Mouse (Mus musculus): ENCODE measurements at regions not wholly inside any gene's neighbourhood (a gene's known extent, or its start where the extent isn't known, plus 50 kb on each side); places are given as distances from the start of the nearest gene placed in this dataset.
A peak's percentile ranks its signal among the peaks of the same experiment; 100 is the strongest.

DNA sequence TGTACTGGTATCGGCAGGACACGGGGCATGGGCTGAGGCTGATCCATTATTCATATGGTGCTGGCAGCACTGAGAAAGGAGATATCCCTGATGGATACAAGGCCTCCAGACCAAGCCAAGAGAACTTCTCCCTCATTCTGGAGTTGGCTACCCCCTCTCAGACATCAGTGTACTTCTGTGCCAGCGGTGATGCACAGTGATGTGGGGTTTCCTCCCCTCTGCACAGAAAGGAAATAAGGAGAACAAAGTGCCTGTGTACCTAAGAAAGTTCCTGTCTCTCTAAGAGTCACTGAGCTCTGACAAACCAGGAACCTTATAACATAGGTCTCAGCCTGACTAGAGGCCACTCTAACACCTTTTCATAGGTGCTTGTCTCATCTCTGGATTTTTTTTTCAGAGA is 86.3 kb upstream of the 2210010C04Rik start:
- DNase-seq: no peak

DNA sequence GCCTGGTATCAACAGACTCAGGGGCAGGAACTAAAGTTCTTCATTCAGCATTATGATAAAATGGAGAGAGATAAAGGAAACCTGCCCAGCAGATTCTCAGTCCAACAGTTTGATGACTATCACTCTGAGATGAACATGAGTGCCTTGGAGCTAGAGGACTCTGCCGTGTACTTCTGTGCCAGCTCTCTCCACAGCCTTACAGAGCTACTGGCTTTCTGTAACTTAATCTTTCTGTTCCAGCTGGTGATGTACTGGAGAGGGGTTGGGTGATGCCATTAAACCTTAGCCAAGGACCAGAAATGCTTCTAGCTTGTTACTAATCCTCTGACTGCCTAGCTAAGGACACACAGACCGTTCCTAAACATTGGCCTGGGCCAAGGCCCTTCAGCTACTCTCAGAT is 83.9 kb upstream of the 2210010C04Rik start:
- DNase-seq: no peak

DNA sequence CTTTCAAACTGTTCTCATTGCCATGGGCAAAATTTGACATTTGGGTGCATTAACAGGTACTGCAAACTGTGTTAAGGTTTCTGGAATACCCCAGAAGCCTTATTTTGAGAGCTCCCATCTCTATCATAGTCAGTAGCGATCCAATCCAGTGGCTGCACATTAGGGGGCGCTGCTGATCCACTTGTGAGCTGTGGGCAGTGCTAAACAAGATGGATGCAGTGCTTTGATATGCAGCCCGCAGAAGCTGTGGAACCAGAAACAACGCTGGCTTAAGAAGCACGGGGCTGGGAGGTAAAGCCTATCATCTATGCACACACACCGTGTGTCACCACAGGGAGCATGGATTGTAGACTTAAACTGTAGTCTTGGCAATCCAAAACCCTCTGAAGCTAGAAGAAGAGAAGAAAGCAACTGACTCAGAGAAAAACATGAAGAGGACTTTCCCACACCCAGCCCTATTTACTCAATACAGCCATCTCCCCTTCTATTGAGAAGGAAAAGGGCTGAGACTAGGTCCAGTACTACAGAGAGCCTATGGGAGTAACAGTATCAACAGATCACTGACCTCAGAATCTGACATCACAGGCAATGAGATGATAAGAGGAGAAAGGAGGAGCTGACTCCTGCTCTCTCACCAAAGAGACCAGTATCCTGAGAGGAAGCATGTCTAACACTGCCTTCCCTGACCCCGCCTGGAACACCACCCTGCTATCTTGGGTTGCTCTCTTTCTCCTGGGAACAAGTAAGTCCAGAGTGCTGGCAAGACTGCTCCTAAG is 83.1 kb upstream of the 2210010C04Rik start:
- peak; percentile 67 for DNase-seq

DNA sequence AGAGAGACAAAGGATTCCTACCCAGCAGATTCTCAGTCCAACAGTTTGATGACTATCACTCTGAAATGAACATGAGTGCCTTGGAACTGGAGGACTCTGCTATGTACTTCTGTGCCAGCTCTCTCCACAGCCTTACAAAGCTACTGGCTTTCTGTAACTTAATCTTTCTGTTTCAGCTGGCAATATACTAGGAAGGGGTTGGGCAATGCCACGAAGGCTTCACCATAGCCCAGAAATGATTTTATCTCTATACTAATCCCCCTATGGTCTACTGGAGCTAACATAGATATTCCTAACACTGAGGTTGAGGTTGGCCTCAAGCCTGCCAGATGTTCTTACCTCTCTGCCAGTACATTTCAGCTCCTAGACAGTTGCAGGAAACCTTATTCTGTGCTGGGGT is 78.6 kb upstream of the 2210010C04Rik start:
- no peak for DNase-seq

DNA sequence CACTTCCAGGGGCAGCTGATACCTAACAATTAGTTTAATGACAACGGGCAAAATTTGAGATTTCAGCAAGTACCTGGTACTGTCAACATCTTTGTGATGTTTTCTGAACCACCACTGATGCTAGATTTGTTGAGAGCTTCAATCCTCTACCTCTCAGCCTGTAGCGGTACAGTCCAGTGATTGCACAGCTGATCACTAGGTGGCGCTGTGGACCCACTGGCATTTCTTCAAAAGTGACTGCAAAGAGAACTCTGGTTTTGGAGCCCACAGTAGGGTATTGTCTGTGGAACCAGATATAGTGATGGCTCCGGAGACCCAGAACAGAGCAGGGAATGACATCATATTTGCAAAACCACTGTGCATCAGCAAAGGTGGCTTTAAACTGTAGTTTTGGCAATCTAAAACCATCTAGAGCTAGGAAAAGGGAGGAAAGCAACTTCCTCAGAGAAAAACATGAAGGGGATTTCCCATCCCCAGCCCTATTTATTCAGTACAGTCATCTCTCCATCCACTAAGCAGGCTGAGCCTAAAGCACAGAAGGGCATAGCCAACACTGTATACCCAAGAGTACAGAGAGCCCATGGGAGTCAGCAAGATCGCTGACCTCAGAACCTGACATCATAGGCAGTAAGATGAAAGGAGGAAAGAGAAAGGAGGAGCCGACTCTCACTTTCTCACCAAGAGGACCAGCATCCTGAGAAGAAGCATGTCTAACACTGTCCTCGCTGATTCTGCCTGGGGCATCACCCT is 77.7 kb upstream of the 2210010C04Rik start:
- peak; percentile 26 for DNase-seq

DNA sequence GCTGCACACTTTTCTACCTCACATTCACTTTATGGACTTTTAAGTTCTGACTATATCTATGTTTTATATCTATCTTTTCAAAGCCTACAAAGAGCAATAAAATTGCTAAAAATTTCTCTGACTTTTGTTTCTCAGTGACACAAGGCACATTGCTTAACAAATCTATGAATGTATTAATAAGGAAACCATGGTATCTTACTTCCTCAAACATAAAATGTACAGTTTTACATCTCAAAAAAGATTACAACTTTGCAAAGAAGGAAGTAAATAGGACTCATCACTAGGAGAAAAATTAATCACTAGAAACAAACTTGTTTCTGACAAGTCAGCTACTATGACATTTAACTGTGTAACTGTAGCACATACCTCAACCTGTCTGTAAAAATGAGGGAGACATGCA is 76.5 kb upstream of the 2210010C04Rik start:
- DNase-seq: no peak

DNA sequence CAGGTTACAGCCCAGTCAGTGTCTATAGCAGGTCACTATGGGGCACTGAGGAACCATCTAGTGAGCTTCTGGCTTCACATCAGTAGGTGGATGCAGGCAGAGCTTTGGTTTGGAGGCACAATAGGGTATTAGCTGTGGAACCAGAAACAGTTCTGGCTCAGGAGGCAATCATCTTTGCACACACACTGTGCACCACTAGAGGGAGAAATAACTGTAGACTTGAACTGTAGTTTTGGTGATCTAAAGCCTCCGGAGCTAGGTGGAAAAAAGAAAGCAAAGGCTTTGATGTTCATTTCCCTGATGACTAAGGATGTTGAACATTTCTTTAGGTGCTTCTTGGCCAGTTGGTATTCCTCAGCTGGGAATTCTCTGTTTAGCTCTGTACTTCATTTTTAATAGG is 73.6 kb upstream of the 2210010C04Rik start:
- no peak for DNase-seq

DNA sequence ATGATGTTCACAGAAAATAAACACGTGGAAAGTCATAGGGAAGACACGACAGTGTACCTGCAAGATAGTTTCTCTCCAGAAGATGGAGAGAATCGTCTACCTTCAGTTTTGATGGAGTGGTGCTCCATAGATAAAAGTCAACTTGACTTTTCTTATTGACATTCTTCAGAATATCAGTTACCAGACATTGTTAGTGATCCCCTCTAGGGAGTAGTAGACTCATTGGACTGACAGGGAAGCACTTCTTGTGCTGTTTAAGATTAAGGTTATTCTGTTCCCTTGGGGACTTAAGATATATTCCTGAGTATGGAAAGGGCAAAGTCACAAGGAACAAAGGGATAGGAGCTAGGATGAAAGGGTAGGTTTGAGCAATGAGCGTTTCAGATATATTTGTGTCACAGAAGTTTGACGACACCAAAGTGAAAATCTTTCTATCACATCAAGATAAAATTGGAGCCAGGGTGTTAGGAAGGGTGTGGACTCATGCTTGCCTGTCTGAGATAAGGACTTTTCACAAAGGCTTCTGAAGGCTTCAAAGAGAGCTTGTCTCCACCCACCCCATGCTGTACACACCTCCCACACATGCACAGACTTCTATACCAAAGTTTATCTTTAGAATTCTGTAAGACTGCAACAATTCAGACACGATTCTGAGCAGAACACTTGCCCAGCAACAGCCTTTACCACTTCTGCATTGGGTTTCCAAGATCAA is 68.5 kb upstream of the 2210010C04Rik start:
- DNase-seq: no peak

DNA sequence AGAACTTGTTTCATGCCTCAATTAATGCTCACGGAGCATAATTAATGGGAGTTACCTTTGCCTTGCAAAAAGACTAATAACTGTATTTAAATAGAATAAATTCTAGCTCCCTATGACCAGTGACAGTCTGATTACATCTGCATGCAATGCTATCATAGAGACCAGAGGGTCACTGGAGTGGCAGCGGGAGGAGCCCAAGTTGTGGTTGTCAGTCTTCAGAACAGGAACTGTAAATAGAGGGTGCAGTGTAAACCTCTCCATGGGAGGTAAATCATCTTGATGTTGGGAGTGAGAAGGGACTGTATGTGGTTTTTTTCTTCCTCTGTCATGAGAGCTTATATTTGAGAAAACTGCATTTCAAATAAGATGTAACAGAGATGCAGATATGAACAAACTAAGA is 66.7 kb upstream of the 2210010C04Rik start:
- DNase-seq: no peak

DNA sequence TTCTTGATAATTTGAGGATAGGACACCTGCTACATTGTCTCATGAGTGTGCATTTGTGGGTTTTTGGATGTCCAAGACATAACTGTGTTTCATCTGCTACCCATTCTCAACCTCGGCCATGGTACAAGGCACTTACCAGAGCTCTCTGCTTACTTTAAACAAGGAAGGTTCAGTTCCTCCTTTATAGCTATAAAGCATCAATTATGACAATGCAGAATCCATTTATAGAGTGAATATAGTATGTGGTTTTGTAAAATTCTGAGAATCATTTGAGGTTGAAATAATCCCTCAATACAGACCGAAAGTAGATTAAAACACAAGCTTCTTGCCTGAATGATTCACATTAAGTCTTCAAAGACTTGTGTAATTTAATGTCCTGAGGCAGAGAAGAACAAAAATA is 64.9 kb upstream of the 2210010C04Rik start:
- DNase-seq: no peak

DNA sequence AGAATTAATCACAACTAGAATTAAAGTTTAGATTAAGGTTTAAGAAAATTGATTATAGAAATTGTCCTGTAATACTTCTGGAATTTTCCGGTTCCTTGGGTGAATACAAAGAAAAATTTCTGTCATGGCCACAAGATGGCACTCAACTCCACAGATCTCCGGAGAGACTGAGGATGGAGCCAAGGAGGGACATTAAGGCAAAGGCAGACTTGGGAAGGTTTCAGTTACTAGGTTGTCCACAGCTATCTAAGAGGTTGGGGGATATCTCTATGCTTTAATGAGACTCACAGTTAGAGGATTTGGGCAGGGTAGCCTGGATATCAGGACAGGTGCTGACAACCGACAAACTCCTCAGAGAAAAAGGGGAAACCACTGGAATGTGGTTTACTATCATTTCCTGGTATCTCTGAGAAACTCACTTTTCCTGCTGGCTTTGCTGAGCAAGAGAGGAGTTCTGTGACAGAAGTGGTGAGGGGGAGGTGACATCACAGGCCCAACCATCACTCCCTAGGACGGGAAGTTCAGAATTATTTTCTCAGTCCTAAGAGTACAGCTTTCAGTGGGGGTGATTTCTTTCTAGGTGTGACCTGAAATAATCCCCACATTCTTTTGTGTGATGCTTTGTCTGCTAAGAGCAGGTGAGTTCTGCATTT is 56.0 kb upstream of the 2210010C04Rik start:
- peak; percentile 10 for DNase-seq
